Mouse (Mus musculus): ENCODE measurements around the gene Ell2.

Ell2 gene

GRCm38 (mm10) chr13:75733594-75734161 lies 27.1 kb downstream of the Ell2 start:
- DNase-seq (ENCODE audit: low spot score), result no peak

GRCm38 (mm10) chr13:75734231-75734630 lies 27.7 kb downstream of the Ell2 start:
- DNase-seq (ENCODE audit: low spot score), result no peak

- no peak for DNase-seq (ENCODE audit: low spot score)
These were observed 29.0 kb downstream of the Ell2 start for GRCm38 (mm10) chr13:75735606-75736005.

GRCm38 (mm10) chr13:75737991-75738390 lies 31.4 kb downstream of the Ell2 start:
- DNase-seq (ENCODE audit: low spot score), result no peak

- DNase-seq (ENCODE audit: low spot score), result no peak
These were observed 32.0 kb downstream of the Ell2 start for GRCm38 (mm10) chr13:75738536-75738935.

GRCm38 (mm10) chr13:75738957-75739356 lies 32.4 kb downstream of the Ell2 start:
- DNase-seq (ENCODE audit: low spot score), result no peak

- DNase-seq (ENCODE audit: low spot score), result no peak
These were observed 33.5 kb downstream of the Ell2 start for GRCm38 (mm10) chr13:75740018-75740417.

- no peak for DNase-seq (ENCODE audit: low spot score)
These were observed 34.6 kb downstream of the Ell2 start for GRCm38 (mm10) chr13:75741119-75741518.

GRCm38 (mm10) chr13:75741736-75742729 lies 35.5 kb downstream of the Ell2 start:
- DNase-seq (ENCODE audit: low spot score), result no peak

- DNase-seq (ENCODE audit: low spot score), result no peak
These were observed 36.4 kb downstream of the Ell2 start for GRCm38 (mm10) chr13:75742970-75743369.

GRCm38 (mm10) chr13:75744065-75744464 lies 37.5 kb downstream of the Ell2 start:
- no peak for DNase-seq (ENCODE audit: low spot score)

GRCm38 (mm10) chr13:75745328-75745727 lies 38.8 kb downstream of the Ell2 start:
- no peak for DNase-seq (ENCODE audit: low spot score)

GRCm38 (mm10) chr13:75747265-75747664 lies 40.7 kb downstream of the Ell2 start:
- no peak for DNase-seq (ENCODE audit: low spot score)

- DNase-seq (ENCODE audit: low spot score), result no peak
These were observed 42.1 kb downstream of the Ell2 start for GRCm38 (mm10) chr13:75748685-75749084.

- no peak for DNase-seq (ENCODE audit: low spot score)
These were observed 44.2 kb downstream of the Ell2 start for GRCm38 (mm10) chr13:75750785-75751184.

- DNase-seq (ENCODE audit: low spot score), result peak; percentile 79
These were observed 45.8 kb downstream of the Ell2 start for GRCm38 (mm10) chr13:75752216-75752938.

- no peak for DNase-seq (ENCODE audit: low spot score)
These were observed 47.8 kb downstream of the Ell2 start for GRCm38 (mm10) chr13:75754398-75754797.

- no peak for DNase-seq (ENCODE audit: low spot score)
These were observed 54.4 kb downstream of the Ell2 start for GRCm38 (mm10) chr13:75760859-75761548.

- no peak for DNase-seq (ENCODE audit: low spot score)
These were observed 56.2 kb downstream of the Ell2 start for GRCm38 (mm10) chr13:75762759-75763158.

GRCm38 (mm10) chr13:75763280-75763679 lies 56.7 kb downstream of the Ell2 start:
- no peak for DNase-seq (ENCODE audit: low spot score)

GRCm38 (mm10) chr13:75765742-75766141 lies 59.2 kb downstream of the Ell2 start:
- no peak for DNase-seq (ENCODE audit: low spot score)

GRCm38 (mm10) chr13:75766238-75766637 lies 59.7 kb downstream of the Ell2 start:
- no peak for DNase-seq (ENCODE audit: low spot score)

All from ovary, postnatal 14 days (tissue).